Mouse (Mus musculus): ENCODE results near the gene Tlx2. TPM values are rescaled to one million over a fixed set of nuclear protein-coding genes. Genes with fewer than 3 reads are reported as not detected.

Gene Tlx2
- polyA plus RNA-seq, 1 experiment, result 0.36 TPM

DNA sequence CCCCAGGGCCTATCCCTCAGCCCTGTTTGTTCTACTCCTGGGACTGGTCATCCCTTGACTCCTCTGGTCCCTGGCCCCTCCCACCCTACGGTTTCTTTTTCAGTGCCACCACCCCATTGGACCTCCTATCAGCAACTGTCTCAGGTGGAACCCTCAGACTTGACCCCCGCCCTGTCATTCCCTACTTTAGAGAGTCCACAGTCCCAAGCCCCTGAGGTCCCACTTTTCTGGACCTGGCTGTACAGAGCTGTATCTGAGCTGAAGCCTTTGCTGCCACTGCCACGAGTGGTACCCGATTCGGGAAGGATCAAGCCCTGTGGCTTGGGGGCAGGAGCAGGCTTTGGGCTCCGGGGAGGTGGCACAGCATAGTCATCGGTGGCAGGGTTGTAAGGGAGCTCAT, 39.0 kb downstream of the Tlx2 start:
- Histone ChIP-seq H3K36me3 (ENCODE audit: control insufficient read depth, insufficient read depth, low read length) (no peaks in the 10 kb centered on the region), H3K4me3 (ENCODE audit: insufficient read depth, low read depth, low read length) (no peak overlapping the region), H3K27me3 (replicated peaks; ENCODE audit: control insufficient read depth, insufficient read depth, low read length) (no peaks in the 10 kb centered on the region), H3K27ac (ENCODE audit: insufficient read depth, low read depth, low read length) (no peak overlapping the region), H3K4me1 (ENCODE audit: control insufficient read depth, insufficient read depth, low read length) (no peaks in the 10 kb centered on the region)
- no peak for DNase-seq
- 88% methylated on average over 7 of the region's 7 CpGs for WGBS
- TF ChIP-seq POLR2A (IDR thresholded peaks at IDR 0.05; ENCODE audit: low read depth, low read length), result no peak
- no peak for TF ChIP-seq CTCF (conservative IDR thresholded peaks at IDR 0.05; ENCODE audit: insufficient read depth, insufficient read length, low read depth, low read length)

- Histone ChIP-seq H3K4me3 (ENCODE audit: insufficient read depth, low read depth, low read length) (no peak overlapping the region), H3K27ac (ENCODE audit: insufficient read depth, low read depth, low read length) (no peak overlapping the region), H3K36me3 (ENCODE audit: control insufficient read depth, insufficient read depth, low read length) (no peaks in the 10 kb centered on the region), H3K27me3 (replicated peaks; ENCODE audit: control insufficient read depth, insufficient read depth, low read length) (no peaks in the 10 kb centered on the region), H3K4me1 (ENCODE audit: control insufficient read depth, insufficient read depth, low read length) (no peaks in the 10 kb centered on the region)
- 68% methylated on average over 10 of the region's 10 CpGs for WGBS
- TF ChIP-seq CTCF (conservative IDR thresholded peaks at IDR 0.05; ENCODE audit: insufficient read depth, insufficient read length, low read depth, low read length), result no peak
- no peak for TF ChIP-seq POLR2A (IDR thresholded peaks at IDR 0.05; ENCODE audit: low read depth, low read length)
- DNase-seq, result no peak
These were observed 40.3 kb downstream of the Tlx2 start for GRCm38 (mm10) chr6:83029777-83030176.

GRCm38 (mm10) chr6:83027706-83028105, 42.4 kb downstream of the Tlx2 start:
- 53% methylated on average over 7 of the region's 9 CpGs for WGBS
- H3K4me1 ChIP-seq (ENCODE audit: control insufficient read depth, insufficient read depth, low read length), result no peaks in the 10 kb centered on the region
- no peak for TF ChIP-seq CTCF (conservative IDR thresholded peaks at IDR 0.05; ENCODE audit: insufficient read depth, insufficient read length, low read depth, low read length)
- no peak for TF ChIP-seq POLR2A (IDR thresholded peaks at IDR 0.05; ENCODE audit: low read depth, low read length)
- no peaks in the 10 kb centered on the region for H3K36me3 ChIP-seq (ENCODE audit: control insufficient read depth, insufficient read depth, low read length)
- H3K27me3 ChIP-seq (replicated peaks; ENCODE audit: control insufficient read depth, insufficient read depth, low read length), result no peaks in the 10 kb centered on the region
- no peak for DNase-seq
- H3K27ac ChIP-seq (ENCODE audit: insufficient read depth, low read depth, low read length), result no peak overlapping the region
- H3K4me3 ChIP-seq (ENCODE audit: insufficient read depth, low read depth, low read length), result no peak overlapping the region

- WGBS, result 82% methylated on average over 8 of the region's 8 CpGs
- no peak overlapping the region for H3K4me3 ChIP-seq (ENCODE audit: insufficient read depth, low read depth, low read length)
- H3K4me1 ChIP-seq (ENCODE audit: control insufficient read depth, insufficient read depth, low read length), result no peaks in the 10 kb centered on the region
- TF ChIP-seq CTCF (conservative IDR thresholded peaks at IDR 0.05; ENCODE audit: insufficient read depth, insufficient read length, low read depth, low read length) (no peak), POLR2A (IDR thresholded peaks at IDR 0.05; ENCODE audit: low read depth, low read length) (no peak)
- no peak overlapping the region for H3K27ac ChIP-seq (ENCODE audit: insufficient read depth, low read depth, low read length)
- no peaks in the 10 kb centered on the region for H3K27me3 ChIP-seq (replicated peaks; ENCODE audit: control insufficient read depth, insufficient read depth, low read length)
- H3K36me3 ChIP-seq (ENCODE audit: control insufficient read depth, insufficient read depth, low read length), result no peaks in the 10 kb centered on the region
- no peak for DNase-seq
These were observed 42.8 kb downstream of the Tlx2 start for GRCm38 (mm10) chr6:83027293-83027692.

DNA sequence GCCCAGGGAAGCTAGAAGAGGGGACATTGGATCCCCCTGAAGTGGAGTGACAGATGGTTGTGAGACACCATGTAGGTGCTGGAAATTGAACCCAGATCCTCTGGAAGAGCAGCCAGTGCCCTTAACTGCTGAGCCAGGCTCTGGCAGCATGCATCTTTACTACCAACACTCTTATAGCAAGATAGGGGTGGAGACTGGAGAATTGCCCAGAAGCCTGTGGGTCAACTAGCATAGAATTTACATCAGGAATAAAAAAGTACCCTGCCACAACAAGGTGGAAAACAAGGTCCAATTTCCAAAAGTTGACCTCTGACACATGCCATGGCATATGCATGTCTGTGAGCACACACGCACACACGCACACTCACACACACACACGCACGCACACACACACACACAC, 44.9 kb downstream of the Tlx2 start:
- TF ChIP-seq CTCF (conservative IDR thresholded peaks at IDR 0.05; ENCODE audit: insufficient read depth, insufficient read length, low read depth, low read length) (no peak), POLR2A (IDR thresholded peaks at IDR 0.05; ENCODE audit: low read depth, low read length) (no peak)
- no peaks in the 10 kb centered on the region for H3K27me3 ChIP-seq (replicated peaks; ENCODE audit: control insufficient read depth, insufficient read depth, low read length)
- WGBS, result 92% methylated on average over 4 of the region's 4 CpGs
- no peaks in the 10 kb centered on the region for H3K36me3 ChIP-seq (ENCODE audit: control insufficient read depth, insufficient read depth, low read length)
- no peaks in the 10 kb centered on the region for H3K4me1 ChIP-seq (ENCODE audit: control insufficient read depth, insufficient read depth, low read length)
- DNase-seq, result no peak
- no peak overlapping the region for H3K4me3 ChIP-seq (ENCODE audit: insufficient read depth, low read depth, low read length)
- no peak overlapping the region for H3K27ac ChIP-seq (ENCODE audit: insufficient read depth, low read depth, low read length)

- TF ChIP-seq POLR2A (IDR thresholded peaks at IDR 0.05; ENCODE audit: low read depth, low read length) (no peak), CTCF (conservative IDR thresholded peaks at IDR 0.05; ENCODE audit: insufficient read depth, insufficient read length, low read depth, low read length) (no peak)
- no peaks in the 10 kb centered on the region for H3K27me3 ChIP-seq (replicated peaks; ENCODE audit: control insufficient read depth, insufficient read depth, low read length)
- H3K27ac ChIP-seq (ENCODE audit: insufficient read depth, low read depth, low read length), result no peak overlapping the region
- H3K4me1 ChIP-seq (ENCODE audit: control insufficient read depth, insufficient read depth, low read length), result no peaks in the 10 kb centered on the region
- H3K36me3 ChIP-seq (ENCODE audit: control insufficient read depth, insufficient read depth, low read length), result no peaks in the 10 kb centered on the region
- no peak overlapping the region for H3K4me3 ChIP-seq (ENCODE audit: insufficient read depth, low read depth, low read length)
- 70% methylated on average over 4 of the region's 4 CpGs for WGBS
- DNase-seq, result no peak
These were observed 45.7 kb downstream of the Tlx2 start for GRCm38 (mm10) chr6:83024421-83024820.

- Histone ChIP-seq H3K4me3 (ENCODE audit: insufficient read depth, low read depth, low read length) (no peak overlapping the region), H3K4me1 (ENCODE audit: control insufficient read depth, insufficient read depth, low read length) (no peaks in the 10 kb centered on the region), H3K36me3 (ENCODE audit: control insufficient read depth, insufficient read depth, low read length) (no peaks in the 10 kb centered on the region), H3K27me3 (replicated peaks; ENCODE audit: control insufficient read depth, insufficient read depth, low read length) (no peaks in the 10 kb centered on the region), H3K27ac (ENCODE audit: insufficient read depth, low read depth, low read length) (no peak overlapping the region)
- no peak for DNase-seq
- 91% methylated on average over 2 of the region's 2 CpGs for WGBS
- TF ChIP-seq POLR2A (IDR thresholded peaks at IDR 0.05; ENCODE audit: low read depth, low read length), result no peak
- no peak for TF ChIP-seq CTCF (conservative IDR thresholded peaks at IDR 0.05; ENCODE audit: insufficient read depth, insufficient read length, low read depth, low read length)
These were observed 46.3 kb downstream of the Tlx2 start for GRCm38 (mm10) chr6:83023786-83024185.

- Histone ChIP-seq H3K4me1 (ENCODE audit: control insufficient read depth, insufficient read depth, low read length) (no peaks in the 10 kb centered on the region), H3K27me3 (replicated peaks; ENCODE audit: control insufficient read depth, insufficient read depth, low read length) (no peaks in the 10 kb centered on the region), H3K27ac (ENCODE audit: insufficient read depth, low read depth, low read length) (no peak overlapping the region), H3K4me3 (ENCODE audit: insufficient read depth, low read depth, low read length) (no peak overlapping the region), H3K36me3 (ENCODE audit: control insufficient read depth, insufficient read depth, low read length) (no peaks in the 10 kb centered on the region)
- 89% methylated on average over 9 of the region's 9 CpGs for WGBS
- TF ChIP-seq POLR2A (IDR thresholded peaks at IDR 0.05; ENCODE audit: low read depth, low read length) (no peak), CTCF (conservative IDR thresholded peaks at IDR 0.05; ENCODE audit: insufficient read depth, insufficient read length, low read depth, low read length) (no peak)
- DNase-seq, result no peak
These were observed 47.1 kb downstream of the Tlx2 start for GRCm38 (mm10) chr6:83023008-83023407.
